Comparison of ENCODE assay signal across 14 mouse cellular contexts in genomic region chr4:106186684-106187083, GRCm38 (mm10).
DNase-seq lines count a peak whose midpoint lies in the region; ATAC-seq and TF ChIP-seq lines count a peak whose summit lies in the region.
"Had no signal": no experiment of that assay in that cellular context is flagged by ENCODE, and none has a peak within 500 bp of the region (broad histone marks: within the 10 kb centered on the region; RNA-seq: fewer than 3 reads in every experiment).

No protein-coding gene starts in this region.

- TF ChIP-seq CTCF in brain, embryonic 14.5 days (IDR thresholded peaks at IDR 0.05; ENCODE audit: borderline replicate concordance, extremely low read depth, insufficient read depth, insufficient read length): no peak

- no peak overlapping the region for H3K4me3 ChIP-seq in forebrain, embryonic 14.5 days (ENCODE audit: low read depth, low read length)
- no peak overlapping the region for H3K4me3 ChIP-seq in forebrain, embryonic 13.5 days
- no peak overlapping the region for H3K4me3 ChIP-seq in heart, embryonic 10.5 days
- H3K4me3 ChIP-seq: midbrain, embryonic 15.5 days had no signal

- H3K27ac ChIP-seq in forebrain, embryonic 14.5 days (ENCODE audit: low read depth, low read length): no peak overlapping the region
- H3K27ac ChIP-seq in forebrain, embryonic 13.5 days: no peak overlapping the region
- no peak overlapping the region for H3K27ac ChIP-seq in heart, embryonic 10.5 days
- H3K27ac ChIP-seq: midbrain, embryonic 15.5 days had no signal

- DNase-seq in forebrain, embryonic 14.5 days (ENCODE audit: low spot score): peak; percentile 22
- peak; percentile 23 for DNase-seq in heart, postnatal 25 days (ENCODE audit: low spot score)
- DNase-seq in heart, embryonic 10.5 days (ENCODE audit: low spot score): no peak
- DNase-seq in Muller cell, postnatal 12 days (ENCODE audit: inconsistent ontology term): peak; percentile 52
- DNase-seq in brain, embryonic 14.5 days (ENCODE audit: low read depth): peak; percentile 29
- no peak for DNase-seq in MN1 (ENCODE audit: low spot score)
- DNase-seq in thymus, postnatal 0 days (ENCODE audit: low spot score): no peak
- DNase-seq: cerebellum, adult 18-20 months; heart, postnatal 4 days; kidney, adult 9 months; liver; lung, adult 2 months had no signal

- no peaks in the 10 kb centered on the region for H3K4me1 ChIP-seq in forebrain, embryonic 14.5 days (ENCODE audit: control insufficient read depth, insufficient read depth, low read length)
- no peaks in the 10 kb centered on the region for H3K4me1 ChIP-seq in forebrain, embryonic 13.5 days
- no peaks in the 10 kb centered on the region for H3K4me1 ChIP-seq in heart, embryonic 10.5 days
- H3K4me1 ChIP-seq: midbrain, embryonic 15.5 days had no signal

- H3K9ac ChIP-seq in forebrain, embryonic 14.5 days (ENCODE audit: low read length): no peak overlapping the region
- H3K9ac ChIP-seq in forebrain, embryonic 13.5 days: no peak overlapping the region
- H3K9ac ChIP-seq: midbrain, embryonic 15.5 days had no signal

- 82% methylated on average over 7 of the region's 7 CpGs for WGBS in forebrain, embryonic 14.5 days
- 92% methylated on average over 7 of the region's 7 CpGs for WGBS in forebrain, embryonic 13.5 days
- 86% methylated on average over 7 of the region's 7 CpGs for WGBS in heart, embryonic 10.5 days

- H3K36me3 ChIP-seq in forebrain, embryonic 14.5 days (ENCODE audit: control insufficient read depth, insufficient read depth, low read length): no peaks in the 10 kb centered on the region
- H3K36me3 ChIP-seq in forebrain, embryonic 13.5 days (ENCODE audit: poor library complexity, severe bottlenecking): no peaks in the 10 kb centered on the region
- H3K36me3 ChIP-seq in heart, embryonic 10.5 days: no peaks in the 10 kb centered on the region
- H3K36me3 ChIP-seq: midbrain, embryonic 15.5 days had no signal

- H3K27me3 ChIP-seq in forebrain, embryonic 14.5 days (replicated peaks; ENCODE audit: control insufficient read depth, insufficient read depth, low read length): no peaks in the 10 kb centered on the region
- no peaks in the 10 kb centered on the region for H3K27me3 ChIP-seq in forebrain, embryonic 13.5 days
- H3K27me3 ChIP-seq in heart, embryonic 10.5 days (ENCODE audit: insufficient read depth, poor library complexity, severe bottlenecking): no peaks in the 10 kb centered on the region
- H3K27me3 ChIP-seq: midbrain, embryonic 15.5 days had no signal

- no peak for TF ChIP-seq POLR2A in brain, embryonic 14.5 days (IDR thresholded peaks at IDR 0.05; ENCODE audit: borderline replicate concordance, extremely low read depth, insufficient read depth, insufficient read length, poor library complexity, severe bottlenecking)

- ATAC-seq in forebrain, embryonic 14.5 days: no peak
- ATAC-seq in forebrain, embryonic 13.5 days: no peak
- ATAC-seq: midbrain, embryonic 15.5 days had no signal

- no peak overlapping the region for H3K4me2 ChIP-seq in forebrain, embryonic 14.5 days (ENCODE audit: low read length)
- no peak overlapping the region for H3K4me2 ChIP-seq in forebrain, embryonic 13.5 days
- H3K4me2 ChIP-seq: midbrain, embryonic 15.5 days had no signal

- intact Hi-C loops in heart, postnatal 25 days (cut with DNase I): no loop called here

- no peaks in the 10 kb centered on the region for H3K9me3 ChIP-seq in forebrain, embryonic 14.5 days (replicated peaks; ENCODE audit: control insufficient read depth, low read length)
- no peaks in the 10 kb centered on the region for H3K9me3 ChIP-seq in forebrain, embryonic 13.5 days (replicated peaks)
- no peaks in the 10 kb centered on the region for H3K9me3 ChIP-seq in heart, embryonic 10.5 days
- H3K9me3 ChIP-seq: midbrain, embryonic 15.5 days had no signal

Comparison
In these comparisons a context has a peak if more than half of its experiments do, and no peak if none do; other contexts are left out.
1. DNase-seq: peak in forebrain, embryonic 14.5 days (single experiment), heart, postnatal 25 days (single experiment), Muller cell, postnatal 12 days (single experiment) and brain, embryonic 14.5 days (single experiment); none in heart, embryonic 10.5 days (single experiment), MN1 (single experiment) and thymus, postnatal 0 days (single experiment).